Mouse (Mus musculus) urinary bladder, adult 2 months (tissue): ENCODE data around the gene Swap70. TPM values are rescaled to one million over a fixed set of nuclear protein-coding genes. Genes with fewer than 3 reads are reported as not detected.
"Not testable (repeated sequence)": the region's sequence is repeated elsewhere in the genome, so short reads cannot be mapped to it uniquely, and the experiment has no call there.

Experiments
- DNase-seq: peaks from one replicate; pipeline ENCODE4 v3.0.0; 2022; ENCODE audit warnings: low spot score
- polyA plus RNA-seq: library from polyadenylated mRNA; depleted of rRNA; stranded (reverse); fragments of >200 nt; gene quantifications from 2 replicates; pipeline ENCODE4 v1.2.3, GENCODE M21; 2012; rRNA removed

Gene Swap70
- 15.2 and 18.3 TPM in 2 replicates for polyA plus RNA-seq

- peak; percentile 78 for DNase-seq
These were observed at the start of gene Swap70 for GRCm38 (mm10) chr7:110221586-110222481. TSS of gene Swap70 (plus strand) at chr7:110221711.

- no peak for DNase-seq
These were observed 42.3 kb upstream of the Swap70 start for GRCm38 (mm10) chr7:110179208-110179607.

- no peak for DNase-seq
These were observed 40.9 kb upstream of the Swap70 start for GRCm38 (mm10) chr7:110180613-110181012.

GRCm38 (mm10) chr7:110181446-110181845 is 40.1 kb upstream of the Swap70 start:
- no peak for DNase-seq

- no peak for DNase-seq
These were observed 36.9 kb upstream of the Swap70 start for GRCm38 (mm10) chr7:110184608-110185007.

- DNase-seq = no peak
These were observed 31.6 kb upstream of the Swap70 start for GRCm38 (mm10) chr7:110189951-110190350.

- DNase-seq = no peak
These were observed 28.3 kb upstream of the Swap70 start for GRCm38 (mm10) chr7:110193186-110193585.

GRCm38 (mm10) chr7:110197176-110197575 is 24.3 kb upstream of the Swap70 start:
- no peak for DNase-seq

- DNase-seq = no peak
These were observed 19.6 kb upstream of the Swap70 start for GRCm38 (mm10) chr7:110201933-110202332.

- DNase-seq = no peak
These were observed 17.3 kb upstream of the Swap70 start for GRCm38 (mm10) chr7:110204208-110204607.

GRCm38 (mm10) chr7:110208341-110208740 is 13.2 kb upstream of the Swap70 start:
- no peak for DNase-seq

GRCm38 (mm10) chr7:110209422-110209821 is 12.1 kb upstream of the Swap70 start:
- no peak for DNase-seq

- no peak for DNase-seq
These were observed 10.5 kb upstream of the Swap70 start for GRCm38 (mm10) chr7:110211025-110211424.

- DNase-seq = no peak
These were observed 6.6 kb upstream of the Swap70 start for GRCm38 (mm10) chr7:110214882-110215281.

GRCm38 (mm10) chr7:110221051-110221585 is 393 bp upstream of the Swap70 start:
- no peak for DNase-seq

GRCm38 (mm10) chr7:110222583-110223182 is 1.2 kb downstream of the Swap70 start:
- DNase-seq = no peak

- DNase-seq = no peak
These were observed 2.4 kb downstream of the Swap70 start for GRCm38 (mm10) chr7:110223727-110224510.

- no peak for DNase-seq
These were observed 5.0 kb downstream of the Swap70 start for GRCm38 (mm10) chr7:110226484-110226883.

- no peak for DNase-seq
These were observed 8.5 kb downstream of the Swap70 start for GRCm38 (mm10) chr7:110229967-110230366.

GRCm38 (mm10) chr7:110231127-110231526 is 9.6 kb downstream of the Swap70 start:
- not testable (repeated sequence) for DNase-seq

GRCm38 (mm10) chr7:110236085-110236484 is 14.6 kb downstream of the Swap70 start:
- no peak for DNase-seq

GRCm38 (mm10) chr7:110237451-110237836 is 15.9 kb downstream of the Swap70 start:
- no peak for DNase-seq
